Mouse (Mus musculus): ENCODE measurements around the gene Dnajc11. TPM values are rescaled to one million over a fixed set of nuclear protein-coding genes. Genes with fewer than 3 reads are reported as not detected.

Dnajc11 gene
- 31.5 and 39.2 TPM in 2 replicates for polyA plus RNA-seq (2021; fragmentation: Nextera tagmentation)
- long read RNA-seq, experiment 1, transcript Dnajc11-201 (16 exons, 3,151 nt), result major isoform, 373 of 433 reads
- long read RNA-seq, experiment 1, partial matches to known transcripts, result 24 of 433 reads
- long read RNA-seq, experiment 1, other reads (novel, unspliced or antisense), result 28 of 433 reads
- long read RNA-seq, experiment 2, transcript Dnajc11-201 (16 exons, 3,151 nt), result major isoform, 56 of 75 reads
- long read RNA-seq, experiment 2, partial matches to known transcripts, result 18 of 75 reads
- long read RNA-seq, experiment 2, other reads (novel, unspliced or antisense), result 1 of 75 reads

DNA sequence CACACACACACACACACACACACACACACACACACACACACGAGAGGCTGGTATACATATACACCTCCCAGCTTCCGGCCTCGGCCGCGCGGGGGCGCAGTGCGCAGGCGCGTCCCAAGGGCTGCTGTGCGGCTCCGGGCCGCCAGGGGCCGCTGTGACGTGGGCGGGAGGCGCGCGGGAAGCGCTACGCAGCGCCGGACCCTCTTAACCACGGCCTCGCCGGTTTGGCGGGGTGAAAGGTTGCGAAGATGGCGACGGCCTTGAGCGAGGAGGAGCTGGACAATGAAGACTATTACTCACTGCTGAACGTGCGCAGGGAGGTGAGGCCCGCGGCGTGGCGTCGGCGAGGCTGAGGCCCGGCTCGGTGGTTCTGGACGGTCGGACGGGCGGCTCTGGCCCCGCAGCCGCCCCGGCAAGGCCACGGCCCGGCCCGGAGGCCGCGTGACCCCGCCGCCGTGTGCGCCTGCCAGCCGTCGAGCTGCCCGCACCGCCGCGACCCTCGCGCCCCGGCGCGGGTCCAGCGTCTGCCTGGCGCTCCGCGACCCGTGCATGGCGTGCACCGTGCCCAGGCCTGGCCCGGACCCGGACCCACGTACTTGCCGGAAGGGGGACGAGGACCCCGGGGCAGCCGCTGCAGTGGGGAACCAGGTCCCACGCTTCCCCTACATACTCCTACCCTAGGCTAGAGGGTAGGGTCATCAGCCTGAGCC, at the start of gene Dnajc11:
TSS of gene Dnajc11 (plus strand) at position 187 of the 710 bp plus-strand sequence.

DNA sequence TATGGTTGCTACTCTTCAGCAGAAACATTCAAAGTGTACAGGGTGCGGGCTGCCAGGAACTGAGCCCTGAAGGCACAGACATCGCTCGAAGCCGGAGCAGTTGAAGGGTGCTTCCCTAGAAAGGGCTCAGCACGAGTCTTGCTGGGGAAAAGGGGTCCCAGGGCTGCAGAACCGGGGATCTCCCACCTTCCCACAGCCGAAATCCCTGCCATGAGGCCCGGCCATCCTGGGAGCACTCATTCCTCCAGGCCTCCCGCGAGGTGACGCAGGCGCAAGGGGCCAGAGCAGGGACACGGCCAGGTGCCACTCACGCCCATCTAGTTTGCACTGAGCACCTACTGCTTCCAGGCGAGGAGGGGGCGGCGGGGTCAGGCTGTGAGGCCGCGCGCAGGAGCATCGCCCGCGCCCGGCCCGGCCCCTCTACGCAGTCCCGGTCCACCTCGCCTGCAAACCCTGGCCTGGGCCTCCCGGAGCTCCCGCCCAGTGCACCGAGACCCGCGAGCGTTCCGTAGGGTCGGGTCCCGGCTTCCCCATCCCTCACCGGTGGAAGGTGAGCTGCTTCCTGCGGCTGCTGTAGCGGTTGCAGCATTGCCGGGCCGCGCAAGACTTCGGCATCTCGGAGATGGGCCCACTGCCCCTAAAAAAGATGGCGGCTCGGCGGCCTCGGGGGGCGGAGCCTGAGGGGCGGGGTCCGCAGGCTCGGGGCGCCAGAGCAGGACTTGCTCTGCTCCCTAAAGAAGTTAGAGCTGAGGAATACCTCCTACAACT, 55.0 kb downstream of the Dnajc11 start, which contains the start of gene Thap3:
TSS of gene Thap3 (minus strand) at position 656 of the 768 bp plus-strand sequence.

DNA sequence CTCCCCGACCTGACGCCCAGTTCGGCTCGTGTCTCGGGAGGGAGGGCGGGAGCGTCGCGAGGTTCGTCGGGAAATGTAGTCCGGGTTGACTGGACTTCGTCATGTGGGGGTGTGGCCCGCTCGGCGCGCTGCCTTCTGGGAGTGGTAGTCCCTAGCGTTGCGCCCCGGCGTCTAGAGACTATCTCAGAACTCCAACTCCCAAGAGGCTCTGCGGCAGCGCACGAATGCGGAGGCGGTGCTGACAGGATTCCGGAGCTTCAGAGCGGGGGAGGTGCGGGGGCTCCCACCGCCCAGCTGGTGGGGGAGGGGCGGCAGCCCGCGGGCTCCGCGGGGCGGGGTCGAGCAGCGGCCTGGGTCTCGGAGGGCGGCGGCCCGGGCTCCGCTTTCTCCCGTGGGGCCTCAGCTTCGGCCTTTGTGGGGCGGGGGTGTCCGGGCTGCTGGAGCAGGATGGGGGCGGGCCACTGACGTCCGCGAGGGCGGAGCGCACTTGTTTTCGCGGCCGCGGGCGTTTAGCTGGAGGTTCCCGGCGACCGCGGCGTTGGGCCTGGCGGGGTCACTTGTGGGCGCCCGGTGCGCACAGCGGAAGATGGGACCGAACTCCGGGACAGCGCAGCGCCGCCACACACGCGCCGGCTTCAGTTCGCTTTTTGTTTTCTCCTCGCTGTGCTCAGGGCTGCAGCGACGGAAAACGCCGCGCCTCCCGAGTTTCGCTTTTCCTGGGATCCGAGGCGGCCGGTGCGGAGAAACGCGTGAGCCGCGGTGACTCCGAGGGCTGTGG, 62.9 kb downstream of the Dnajc11 start, which contains the start of gene Phf13:
TSS of gene Phf13 (minus strand) at position 86 of the 778 bp plus-strand sequence.

DNA sequence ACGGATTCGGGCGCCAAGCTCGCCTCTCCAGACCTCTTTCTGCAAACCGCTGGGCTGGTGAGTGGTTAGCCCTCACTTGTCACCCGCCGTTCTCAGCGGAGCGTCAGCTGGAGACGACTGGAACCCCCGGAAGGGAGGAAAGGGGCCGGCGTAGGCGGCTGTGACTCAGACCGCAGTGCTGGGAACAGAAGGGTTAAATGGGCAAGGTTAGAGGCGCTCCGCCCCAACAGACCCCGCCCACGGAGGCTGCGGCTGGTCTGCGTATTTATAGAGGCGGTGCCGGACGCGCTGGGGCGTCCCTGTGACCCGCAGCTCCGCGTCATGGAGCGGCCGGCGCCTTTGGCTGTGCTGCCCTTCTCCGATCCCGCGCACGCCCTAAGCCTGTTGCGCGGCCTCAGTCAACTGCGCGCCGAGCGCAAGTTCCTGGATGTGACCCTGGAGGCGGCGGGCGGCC, 75.2 kb downstream of the Dnajc11 start, which contains the start of gene Klhl21:
TSS of gene Klhl21 (plus strand) at position 182 of the 454 bp plus-strand sequence.

DNA sequence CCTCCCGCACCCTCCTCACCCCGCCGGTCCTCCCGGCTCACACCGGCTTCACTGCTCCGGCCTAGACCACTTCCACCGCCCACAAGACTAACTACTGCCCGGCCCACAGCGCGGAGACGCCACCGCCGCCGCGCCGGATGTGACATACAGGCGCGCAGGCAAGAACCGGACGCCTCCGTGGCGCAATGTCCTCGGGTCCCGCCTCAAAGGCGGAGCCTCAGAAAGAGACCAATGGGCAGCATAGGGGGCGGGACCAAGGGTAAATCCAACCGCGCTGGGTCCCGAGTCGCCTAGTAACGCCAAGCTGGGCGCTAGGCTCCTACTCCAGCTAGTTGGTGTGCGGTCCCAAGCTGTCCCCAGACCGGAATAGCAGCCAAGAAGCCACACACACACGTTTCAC, 94.0 kb downstream of the Dnajc11 start, which contains the start of gene Zbtb48:
TSS of gene Zbtb48 (minus strand) at position 148 of the 400 bp plus-strand sequence.

Other genes starting within 250 kb of the Dnajc11 start
- 121 and 188 TPM in 2 replicates for gene Camta1, start 71.8 kb upstream of the Dnajc11 start, polyA plus RNA-seq (2021; fragmentation: Nextera tagmentation)
- 18.2 and 24.9 TPM in 2 replicates for gene Thap3, start 55.3 kb downstream of the Dnajc11 start, polyA plus RNA-seq (2021; fragmentation: Nextera tagmentation)
- gene Phf13, start 62.6 kb downstream of the Dnajc11 start, polyA plus RNA-seq (2021; fragmentation: Nextera tagmentation), result 5.4 and 8.9 TPM in 2 replicates
- 4.2 and 9.0 TPM in 2 replicates for gene Klhl21, start 75.1 kb downstream of the Dnajc11 start, polyA plus RNA-seq (2021; fragmentation: Nextera tagmentation)
- 6.2 and 6.5 TPM in 2 replicates for gene Zbtb48, start 94.0 kb downstream of the Dnajc11 start, polyA plus RNA-seq (2021; fragmentation: Nextera tagmentation)
- gene Tas1r1, start 104.9 kb downstream of the Dnajc11 start, polyA plus RNA-seq (2021; fragmentation: Nextera tagmentation), result 0.11 and 0.15 TPM in 2 replicates
- 5.2 and 9.1 TPM in 2 replicates for gene Nol9, start 105.6 kb downstream of the Dnajc11 start, polyA plus RNA-seq (2021; fragmentation: Nextera tagmentation)
- gene Plekhg5, start 138.8 kb downstream of the Dnajc11 start, polyA plus RNA-seq (2021; fragmentation: Nextera tagmentation), result 10.1 and 17.7 TPM in 2 replicates
- 0.10 and 0.37 TPM in 2 replicates for gene Tnfrsf25, start 182.2 kb downstream of the Dnajc11 start, polyA plus RNA-seq (2021; fragmentation: Nextera tagmentation)
- gene Espn, start 218.7 kb downstream of the Dnajc11 start, polyA plus RNA-seq (2021; fragmentation: Nextera tagmentation), result 0.93 and 2.0 TPM in 2 replicates
- not detected in 2 replicates for gene Hes2, start 225.2 kb downstream of the Dnajc11 start, polyA plus RNA-seq (2021; fragmentation: Nextera tagmentation)
- gene Acot7, start 244.4 kb downstream of the Dnajc11 start, polyA plus RNA-seq (2021; fragmentation: Nextera tagmentation), result 310 and 366 TPM in 2 replicates